Mouse (Mus musculus) liver, embryonic 14.5 days (tissue): ENCODE measurements around the gene Psma6. TPM values are rescaled to one million over a fixed set of nuclear protein-coding genes. Genes with fewer than 3 reads are reported as not detected.

ENCODE experiments used
- ATAC-seq: fragments of 200-750 bp; cut with Nextera tagmentation; 2 replicates; pipeline ENCODE4 v1.8.0; 2017; ENCODE audit warnings: moderate number of reproducible peaks, mild to moderate bottlenecking, moderate library complexity; ENCODE audit not compliant: insufficient read depth
- DNase-seq, 3 experiments: peaks; one replicate each; pipeline ENCODE4 v3.0.0-alpha.2; 2012 to 2013; ENCODE audit warnings: low read depth in 3 of 3, low spot score in 3 of 3
- H3K27ac ChIP-seq: fragments of 300-500 bp; sonication (generic); 2 replicates; pipeline ENCODE4 v1.5.1; 2014; ENCODE audit warnings: moderate library complexity, mild to moderate bottlenecking, control low read depth, inconsistent platforms
- H3K27me3 ChIP-seq: fragments of 300-500 bp; sonication (generic); 2 replicates; pipeline ENCODE4 v1.6.1; 2014; ENCODE audit warnings: mild to moderate bottlenecking, low read length, moderate library complexity; ENCODE audit not compliant: control insufficient read depth, insufficient read depth
- H3K36me3 ChIP-seq: fragments of 300-500 bp; sonication (generic); replicated peaks from 2 replicates; pipeline ENCODE4 v1.6.1; 2014; ENCODE audit warnings: low read depth; ENCODE audit not compliant: control insufficient read depth, insufficient read depth
- H3K4me1 ChIP-seq, 2 experiments: fragments of 200-500 bp in 1 of 2; fragments of 300-500 bp in 1 of 2; sonication (generic) in 1 of 2; replicated peaks; 2 replicates each; pipeline ENCODE4 v1.6.1; 2012 to 2014; ENCODE audit warnings: antibody characterized with exemption in 1 of 2, inconsistent platforms in 1 of 2, low read length in 1 of 2; ENCODE audit not compliant: control insufficient read depth in 2 of 2, insufficient read depth in 2 of 2
- H3K4me2 ChIP-seq: fragments of 300-500 bp; sonication (generic); 2 replicates; pipeline ENCODE4 v1.6.1; 2014; ENCODE audit warnings: low read depth, mild to moderate bottlenecking, control low read depth, moderate library complexity
- H3K4me3 ChIP-seq, 2 experiments: fragments of 200-500 bp in 1 of 2; fragments of 300-500 bp in 1 of 2; sonication (generic) in 1 of 2; 2 replicates each; pipeline ENCODE4 v1.5.1; 2012 to 2014; ENCODE audit warnings: low read depth in 2 of 2, low read length in 2 of 2, mild to moderate bottlenecking in 2 of 2, control low read depth in 1 of 2, inconsistent platforms in 1 of 2, moderate library complexity in 1 of 2; ENCODE audit not compliant: insufficient read depth in 1 of 2
- H3K9ac ChIP-seq: fragments of 300-500 bp; sonication (generic); replicated peaks from 2 replicates; pipeline ENCODE4 v1.6.1; 2014; ENCODE audit warnings: mild to moderate bottlenecking, control low read depth, moderate library complexity
- H3K9me3 ChIP-seq: fragments of 300-500 bp; sonication (generic); 2 replicates; pipeline ENCODE4 v1.6.1; 2016; ENCODE audit warnings: low read length, mixed read lengths; ENCODE audit not compliant: control insufficient read depth
- CTCF ChIP-seq: IDR thresholded peaks from 2 replicates; pipeline ENCODE4 v1.5.1; 2016; ENCODE audit warnings: antibody characterized with exemption, low read depth, control low read depth
- EP300 ChIP-seq: IDR thresholded peaks from 2 replicates; pipeline ENCODE4 v1.6.1; 2016; ENCODE audit warnings: antibody characterized with exemption, low read depth
- WGBS: fragments of 180-500 bp; shearing (Covaris S2); extraction: QIAGEN DNeasy Blood & Tissue Kit; methylation state at CpG from one replicate; pipeline ENCODE4 v1.1.7; 2014; ENCODE audit not compliant: insufficient replicate concordance; 5-methylcytosine and 5-hydroxymethylcytosine counted together
- polyA plus RNA-seq, 2 experiments: library from polyadenylated mRNA; depleted of rRNA in 1 of 2; stranded (reverse) in 1 of 2; unstranded in 1 of 2; fragments of >200 nt; fragmentation: Nextera tagmentation in 1 of 2; extraction: Ambion mirVana in 1 of 2; gene quantifications; 2 replicates each; pipeline versions ENCODE4 v1.2.1 to v1.2.3; 2012 to 2014

Gene Psma6
- polyA plus RNA-seq, 2 experiments, result 85.9 to 220 TPM

GRCm38 (mm10) chr12:55463992-55464845 is 80.2 kb downstream of the Psma6 start:
- no peak overlapping the region for H3K4me3 ChIP-seq
- H3K4me2 ChIP-seq, result no peak overlapping the region
- no peak for DNase-seq
- no peak for ATAC-seq
- no peaks in the 10 kb centered on the region; the same call in 1 of the 2 replicates for H3K27me3 ChIP-seq
- no peak overlapping the region for H3K27ac ChIP-seq
- WGBS, result 46% methylated on average over 16 of the region's 16 CpGs
- no peak for TF ChIP-seq CTCF
- no peak for TF ChIP-seq EP300
- peaks cover 0 to 9% of the 10 kb centered on the region in 2 experiments; a peak in 1 of 4 replicates for H3K4me1 ChIP-seq
- no peaks in the 10 kb centered on the region for H3K9me3 ChIP-seq
- H3K36me3 ChIP-seq, result no peaks in the 10 kb centered on the region
- H3K9ac ChIP-seq, result no peak overlapping the region

GRCm38 (mm10) chr12:55464846-55465361 is 80.9 kb downstream of the Psma6 start:
- DNase-seq, result no peak
- Histone ChIP-seq H3K27ac (no peak overlapping the region), H3K4me2 (no peak overlapping the region), H3K36me3 (no peaks in the 10 kb centered on the region), H3K9ac (no peak overlapping the region), H3K27me3 (no peaks in the 10 kb centered on the region; the same call in 1 of the 2 replicates), H3K9me3 (no peaks in the 10 kb centered on the region), H3K4me1 (peaks cover 0 to 9% of the 10 kb centered on the region in 2 experiments; a peak in 1 of 4 replicates), H3K4me3 (no peak overlapping the region)
- 74% methylated on average over 14 of the region's 14 CpGs for WGBS
- no peak for TF ChIP-seq CTCF
- TF ChIP-seq EP300, result no peak
- no peak for ATAC-seq

- Histone ChIP-seq H3K4me2 (no peak overlapping the region), H3K27me3 (no peaks in the 10 kb centered on the region; the same call in 1 of the 2 replicates), H3K36me3 (no peaks in the 10 kb centered on the region), H3K4me1 (peaks cover 0 to 9% of the 10 kb centered on the region in 2 experiments; a peak in 1 of 4 replicates), H3K4me3 (no peak overlapping the region), H3K9ac (no peak overlapping the region), H3K9me3 (no peaks in the 10 kb centered on the region), H3K27ac (no peak overlapping the region)
- no peak for TF ChIP-seq CTCF
- no peak for TF ChIP-seq EP300
- no peak for DNase-seq
- WGBS, result 36% methylated on average over 17 of the region's 17 CpGs
- ATAC-seq, result no peak
Measured at GRCm38 (mm10) chr12:55465401-55465983, 81.5 kb downstream of the Psma6 start.

GRCm38 (mm10) chr12:55466088-55466701 is 82.2 kb downstream of the Psma6 start:
- DNase-seq (no peak), ATAC-seq (no peak)
- H3K36me3 ChIP-seq, result no peaks in the 10 kb centered on the region
- TF ChIP-seq CTCF, result no peak
- no peak for TF ChIP-seq EP300
- no peak overlapping the region for H3K27ac ChIP-seq
- no peaks in the 10 kb centered on the region; the same call in 1 of the 2 replicates for H3K27me3 ChIP-seq
- WGBS, result 61% methylated on average over 7 of the region's 7 CpGs
- no peak overlapping the region for H3K4me3 ChIP-seq
- peaks cover 0 to 9% of the 10 kb centered on the region in 2 experiments; a peak in 1 of 4 replicates for H3K4me1 ChIP-seq
- H3K9ac ChIP-seq, result no peak overlapping the region
- no peaks in the 10 kb centered on the region for H3K9me3 ChIP-seq
- no peak overlapping the region for H3K4me2 ChIP-seq

- Histone ChIP-seq H3K9ac (no peak overlapping the region), H3K4me2 (no peak overlapping the region), H3K4me3 (no peak overlapping the region), H3K27me3 (no peaks in the 10 kb centered on the region; the same call in 1 of the 2 replicates), H3K4me1 (peaks cover 0 to 9% of the 10 kb centered on the region in 2 experiments; a peak in 1 of 4 replicates), H3K36me3 (no peaks in the 10 kb centered on the region), H3K27ac (no peak overlapping the region), H3K9me3 (no peaks in the 10 kb centered on the region)
- 35% methylated on average over 5 of the region's 5 CpGs for WGBS
- TF ChIP-seq EP300 (no peak), CTCF (no peak)
- ATAC-seq, result no peak
- DNase-seq, result no peak
Measured at GRCm38 (mm10) chr12:55466816-55467215, 82.8 kb downstream of the Psma6 start.
